Mouse (Mus musculus) retina, postnatal 7 days (tissue): ENCODE data around the gene Gm19345.
A peak's percentile ranks its signal among the peaks of the same experiment; 100 is the strongest.

Experiments
- DNase-seq: peaks from one replicate; pipeline ENCODE4 v3.0.0-alpha.2; 2012; ENCODE audit warnings: low read depth, low spot score

The Gm19345 gene

DNA sequence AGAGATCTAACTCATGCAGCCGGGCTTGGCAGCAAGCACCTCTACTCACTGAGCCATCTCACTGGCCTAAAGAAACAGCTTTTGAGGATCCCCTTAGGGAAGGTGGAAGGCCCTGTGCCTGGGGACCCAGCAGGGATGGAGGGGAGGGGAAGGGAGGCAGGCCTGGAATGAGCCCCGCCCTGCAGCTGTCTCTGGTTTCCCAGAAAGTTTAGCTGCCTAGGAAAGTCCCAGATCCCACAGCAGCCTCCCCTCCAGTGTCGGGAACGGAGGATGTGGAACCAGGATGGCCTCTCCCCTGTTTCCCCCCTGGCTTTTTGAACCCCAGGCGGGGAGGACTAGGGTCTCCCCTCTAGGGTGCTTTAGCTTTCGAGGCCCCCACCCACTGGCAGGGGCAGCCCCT, 25.0 kb upstream of the Gm19345 start:
- no peak for DNase-seq

DNA sequence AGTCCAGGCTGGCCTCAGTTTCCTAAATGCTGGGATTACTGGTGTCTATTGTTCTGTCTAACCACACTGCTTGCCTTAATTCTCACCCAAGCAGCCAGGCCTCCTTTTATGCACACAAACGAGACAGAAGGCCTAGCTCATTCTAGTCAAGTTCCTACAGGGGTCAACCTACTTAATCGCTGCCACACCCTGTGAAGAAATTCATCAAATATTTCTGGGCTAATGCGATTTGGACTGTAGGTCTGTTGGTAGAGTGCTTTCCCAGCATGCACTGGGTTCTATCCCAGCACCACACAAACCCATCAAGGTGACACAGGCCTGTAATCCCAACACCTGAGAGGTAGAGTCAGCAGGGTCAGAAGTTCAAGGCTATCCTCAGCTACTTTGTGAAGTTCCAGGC, 22.1 kb upstream of the Gm19345 start:
- DNase-seq = no peak

DNA sequence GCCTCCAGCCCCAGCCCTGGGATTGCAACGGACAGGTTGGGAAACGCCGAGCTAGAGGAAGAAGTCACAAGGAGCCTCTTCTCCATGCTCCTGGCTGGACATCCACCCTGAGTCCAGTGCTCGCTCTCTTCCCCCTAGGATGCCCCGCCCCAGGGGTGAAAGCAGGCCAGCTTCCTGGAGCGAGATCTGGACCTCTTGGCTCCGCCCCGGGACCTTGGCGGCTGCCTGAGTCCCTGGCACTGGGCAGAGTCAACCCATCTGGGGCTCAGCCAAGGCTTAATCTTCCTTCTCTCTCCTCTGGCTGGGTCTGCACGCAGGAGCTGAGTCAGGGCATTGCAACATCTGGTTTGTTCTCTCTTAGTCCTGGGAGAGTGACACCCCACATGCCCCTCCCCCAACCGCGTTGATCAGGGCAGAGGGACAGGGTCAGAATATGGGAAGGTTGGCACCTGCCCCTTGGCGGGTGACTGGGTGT, 21.1 kb upstream of the Gm19345 start:
- no peak for DNase-seq

DNA sequence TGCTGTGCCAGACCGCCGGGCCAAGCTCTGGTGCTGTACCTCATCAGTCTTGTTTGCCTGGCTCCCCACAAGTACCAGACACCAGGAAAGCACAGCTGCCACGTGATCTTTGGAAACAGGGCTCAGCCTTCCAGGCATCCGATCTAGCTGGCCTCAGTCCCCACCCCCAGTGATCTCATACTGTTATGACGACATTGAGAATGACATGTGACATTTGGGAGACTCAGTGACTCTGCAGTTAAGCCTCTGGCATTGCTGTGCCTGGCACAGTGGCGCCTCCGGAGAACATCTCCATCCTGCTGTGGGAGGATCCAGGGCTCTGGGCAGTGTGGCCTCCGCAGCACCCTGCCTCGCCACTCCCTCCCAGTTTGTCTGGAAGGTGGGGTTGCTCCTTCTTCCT, 20.0 kb upstream of the Gm19345 start:
- DNase-seq = no peak

DNA sequence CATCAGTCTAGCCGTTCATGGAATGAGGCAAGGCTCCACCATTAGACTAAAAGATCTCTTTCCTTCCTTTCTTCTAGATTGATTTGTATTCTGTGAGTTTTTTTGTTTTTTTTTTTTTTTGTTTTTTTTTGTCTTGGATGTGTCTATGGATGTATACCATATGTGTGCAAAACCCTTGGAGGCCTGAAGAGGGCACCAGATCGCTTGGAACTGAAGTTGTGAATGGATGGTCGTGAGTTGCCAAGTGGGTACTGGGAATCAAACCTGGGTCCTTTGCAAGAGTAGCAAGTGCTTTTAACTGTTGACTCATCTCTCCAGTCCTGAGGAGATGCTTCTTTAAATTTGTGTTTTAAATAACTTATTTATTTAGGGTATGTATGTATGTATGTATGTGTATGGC, 17.7 kb upstream of the Gm19345 start:
- no peak for DNase-seq

DNA sequence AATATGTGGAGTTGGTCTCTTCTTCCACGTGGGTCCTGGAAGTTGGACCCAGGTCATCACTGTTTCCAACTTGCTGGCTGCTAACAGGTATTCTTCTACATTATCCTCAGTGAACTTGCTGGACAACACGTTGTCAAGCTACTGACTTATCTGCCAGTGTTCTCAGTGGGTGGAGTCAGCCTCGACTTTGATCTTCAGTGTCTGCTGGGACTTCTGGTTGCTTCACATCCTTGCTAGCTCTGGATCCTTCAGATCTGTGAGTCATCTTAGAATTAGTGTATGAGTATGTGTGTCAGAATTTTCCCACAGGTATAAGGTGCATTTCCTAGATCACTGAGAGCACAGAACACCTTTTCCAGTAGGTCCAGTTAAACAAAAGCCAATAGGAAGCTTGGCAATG, 15.0 kb upstream of the Gm19345 start:
- DNase-seq = no peak

DNA sequence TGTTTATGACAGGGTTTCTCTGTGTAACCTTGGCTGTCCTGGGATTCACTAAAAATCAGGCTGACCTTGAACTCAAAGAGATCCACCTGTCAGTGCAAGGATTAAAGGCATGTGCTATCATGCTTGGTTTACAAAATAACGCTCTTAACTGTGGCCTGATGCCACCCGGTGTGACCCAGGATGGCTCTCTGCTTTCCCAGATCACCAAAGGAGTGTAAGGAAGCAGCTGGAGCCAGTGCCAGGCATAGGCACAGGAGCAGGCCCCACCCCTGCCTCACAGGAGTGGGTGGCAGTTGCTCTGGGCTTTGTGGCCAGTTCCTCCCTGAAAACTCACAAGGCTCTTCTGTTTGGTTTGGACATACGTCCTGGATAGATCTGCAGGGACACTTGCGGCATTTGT, 11.4 kb upstream of the Gm19345 start:
- DNase-seq = no peak

DNA sequence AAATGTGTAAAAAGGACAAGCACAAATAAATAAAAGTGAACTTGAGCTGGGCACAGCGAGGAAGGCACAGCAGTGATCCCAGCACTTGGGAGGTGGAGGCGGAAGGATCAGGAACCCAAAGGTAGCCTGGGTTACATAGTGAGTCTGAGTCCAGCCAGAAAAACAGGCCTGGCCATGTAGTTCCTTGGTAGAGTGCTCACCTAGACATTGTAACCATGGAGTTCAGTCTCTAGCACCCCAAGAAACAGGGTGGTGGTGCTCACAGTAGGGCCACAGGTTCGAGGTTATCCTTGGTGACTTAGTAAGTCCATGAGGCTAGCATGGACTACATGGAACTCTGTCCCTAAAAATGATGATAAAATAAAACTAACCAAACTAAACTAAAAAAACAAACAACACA, 10.9 kb upstream of the Gm19345 start:
- no peak for DNase-seq

DNA sequence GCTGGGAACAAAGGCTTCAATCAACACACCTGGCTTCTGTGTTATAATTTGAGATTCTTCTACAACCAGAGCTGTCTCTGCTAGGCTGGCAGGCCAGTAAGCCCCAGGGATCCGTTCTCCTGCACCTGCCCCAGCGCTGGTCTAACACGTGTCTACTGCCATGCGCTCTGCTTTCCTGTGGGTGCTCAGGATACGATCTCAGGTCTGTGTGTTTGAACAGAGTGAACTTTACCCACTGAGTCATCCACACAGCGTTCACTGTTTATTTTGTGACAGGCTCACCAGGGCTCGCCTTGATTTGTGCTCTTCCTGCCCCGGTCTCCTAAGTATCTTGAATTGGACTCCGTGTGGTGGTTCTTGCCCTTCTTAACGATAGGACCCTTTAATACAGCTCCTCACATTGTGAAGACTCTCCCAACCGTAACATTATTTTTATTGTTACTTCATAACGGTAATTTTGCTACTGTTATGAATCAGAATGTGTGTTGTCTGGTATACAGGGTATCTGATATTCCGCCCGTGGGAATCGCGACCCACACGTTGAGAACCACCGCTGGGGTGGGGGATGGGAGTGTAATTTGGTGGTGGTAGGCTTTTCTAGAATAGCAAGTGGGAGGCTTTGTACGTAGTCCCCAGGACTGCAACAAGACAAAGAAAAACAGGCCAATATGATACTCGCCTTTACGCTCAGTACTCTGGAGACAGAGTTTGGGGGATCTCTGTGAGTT, 10.0 kb upstream of the Gm19345 start:
- no peak for DNase-seq

DNA sequence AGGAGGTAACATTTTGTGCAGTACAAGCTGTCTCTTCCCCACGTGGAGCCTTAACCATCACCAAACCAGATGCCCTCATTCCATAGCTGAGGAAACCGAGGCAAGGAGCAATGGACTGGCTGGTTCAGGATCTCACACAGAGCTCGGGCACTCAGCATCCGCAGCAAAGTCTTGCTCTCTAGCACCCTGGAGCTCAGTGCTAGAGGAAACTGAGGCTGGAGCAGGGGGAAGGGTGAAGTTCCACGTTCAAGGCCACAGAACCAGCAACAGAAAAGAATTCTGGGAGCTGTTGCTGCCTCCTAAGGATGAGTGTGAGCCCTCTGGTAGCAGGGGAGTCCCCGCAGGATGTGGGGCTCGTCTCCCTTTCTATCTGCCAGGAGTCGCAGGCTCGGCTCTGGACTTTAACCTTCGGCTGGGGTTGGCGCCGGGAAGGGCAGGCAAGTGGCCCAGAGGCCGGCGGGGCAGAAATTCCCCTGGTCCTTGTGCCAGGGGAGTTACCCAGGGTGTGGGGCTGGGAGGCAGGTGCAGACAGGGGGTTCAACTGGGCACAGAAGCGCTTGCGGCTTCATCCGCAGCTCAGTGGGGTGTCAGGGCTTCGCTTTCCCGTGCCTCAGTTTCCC, 8.8 kb upstream of the Gm19345 start:
- DNase-seq = no peak

DNA sequence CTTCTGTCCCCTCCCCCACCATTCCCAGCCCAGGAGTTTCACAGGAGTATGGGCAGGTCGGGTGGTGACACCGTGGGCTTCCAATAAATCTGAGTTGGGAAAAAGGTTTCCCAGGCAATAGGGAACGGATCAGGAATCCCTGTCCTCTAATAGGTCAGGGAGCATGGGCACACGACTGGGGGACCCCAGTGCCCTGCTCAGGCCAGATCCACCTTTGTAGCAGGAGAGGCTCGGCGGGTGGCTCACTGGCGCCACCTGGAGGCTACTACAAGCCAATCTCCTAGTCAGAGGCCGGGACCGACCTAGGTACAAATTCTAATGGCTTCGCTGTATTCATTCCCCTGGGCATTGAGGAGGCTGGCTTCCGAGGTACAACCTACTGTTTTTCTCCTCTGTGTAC, 8.2 kb upstream of the Gm19345 start:
- peak; percentile 41 for DNase-seq

DNA sequence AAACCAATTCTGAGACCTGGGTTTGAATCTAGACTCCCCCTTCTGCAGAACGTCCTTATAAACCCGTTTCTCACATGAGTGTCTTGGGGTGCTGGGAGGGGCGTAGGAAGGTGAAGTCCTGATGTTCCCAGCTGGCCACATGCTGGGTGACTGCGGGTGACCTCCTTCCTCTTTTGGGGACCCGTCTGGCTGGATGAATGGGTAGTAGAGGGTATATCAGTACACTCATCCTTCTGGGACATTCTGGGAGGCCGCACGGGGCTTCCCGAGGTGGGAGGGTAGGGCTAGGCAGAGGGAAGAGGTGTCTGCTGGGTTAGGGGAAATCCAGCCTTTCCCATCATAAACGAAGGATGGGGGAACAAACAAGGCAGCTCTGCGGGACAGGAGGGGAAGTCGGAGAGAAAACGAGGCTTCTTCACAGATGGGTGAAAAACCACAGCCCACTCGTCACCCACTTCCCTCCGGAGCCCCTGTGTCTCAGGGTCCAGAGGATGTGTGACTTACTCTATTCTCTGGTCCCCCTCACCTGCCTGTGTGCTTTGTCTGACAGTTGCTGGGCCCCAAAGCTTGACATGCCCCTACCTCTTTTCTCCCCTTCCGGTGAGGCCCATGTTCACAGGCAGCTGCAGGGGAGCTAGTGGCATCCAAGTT, 7.2 kb upstream of the Gm19345 start:
- DNase-seq = no peak

DNA sequence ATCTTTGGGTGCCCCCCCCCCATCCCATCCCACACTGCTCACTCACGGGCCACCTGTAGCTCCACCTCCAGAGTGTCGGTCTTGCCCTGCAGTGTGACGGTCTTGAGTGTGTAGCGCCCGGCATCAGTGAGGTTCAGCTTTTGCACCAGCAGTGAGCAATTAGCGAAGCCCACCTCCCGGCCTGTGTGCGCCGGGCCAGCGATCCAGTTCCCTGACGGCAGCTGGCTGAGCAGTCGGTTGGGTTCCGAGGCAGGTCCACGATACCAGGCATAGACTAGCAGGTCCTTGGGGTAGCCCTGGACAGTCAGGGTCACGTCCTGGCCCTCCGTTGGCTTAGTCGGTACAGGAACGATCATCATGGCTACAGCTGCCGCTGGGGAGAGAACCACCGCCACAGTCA, 1.7 kb downstream of the Gm19345 start:
- DNase-seq = no peak

DNA sequence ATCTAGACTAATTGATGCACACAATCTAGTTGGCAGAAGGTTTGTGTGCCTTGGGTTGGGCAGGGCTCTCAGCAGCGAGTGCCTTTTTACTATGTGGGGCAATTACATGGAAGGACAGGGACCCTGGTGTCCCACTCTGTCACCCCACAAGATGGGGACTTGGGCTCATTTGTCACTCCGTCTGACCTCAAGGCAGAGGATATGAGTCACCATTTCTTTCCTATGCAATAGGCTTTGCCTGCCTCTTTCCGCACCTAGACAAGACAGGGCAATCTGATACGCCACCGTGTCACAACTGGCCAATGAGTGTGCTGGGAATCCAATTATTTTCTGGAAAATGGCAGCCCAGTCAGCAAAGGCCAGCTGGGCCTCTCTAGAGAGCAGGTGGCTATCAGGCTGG, 3.9 kb downstream of the Gm19345 start:
- no peak for DNase-seq

DNA sequence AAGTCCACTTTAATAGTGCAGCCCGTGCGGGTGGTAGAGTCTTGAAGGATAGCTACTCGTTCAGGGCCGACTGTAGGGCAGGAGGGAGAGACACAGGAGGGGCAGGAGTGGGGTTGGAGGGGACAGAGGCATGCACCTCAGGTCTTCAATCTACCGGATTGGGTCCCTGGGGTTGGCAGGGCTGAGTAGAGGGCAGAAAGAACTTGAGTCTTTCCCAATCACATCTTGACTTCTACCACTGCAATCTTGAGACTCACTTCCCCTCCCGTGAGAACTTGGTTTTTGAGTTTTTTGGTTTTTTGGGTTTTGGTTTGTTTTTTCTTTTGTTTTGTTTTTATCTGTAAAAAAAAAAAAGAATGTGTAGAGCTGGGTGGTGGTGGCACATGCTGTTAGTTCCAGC, 4.5 kb downstream of the Gm19345 start:
- DNase-seq = no peak

DNA sequence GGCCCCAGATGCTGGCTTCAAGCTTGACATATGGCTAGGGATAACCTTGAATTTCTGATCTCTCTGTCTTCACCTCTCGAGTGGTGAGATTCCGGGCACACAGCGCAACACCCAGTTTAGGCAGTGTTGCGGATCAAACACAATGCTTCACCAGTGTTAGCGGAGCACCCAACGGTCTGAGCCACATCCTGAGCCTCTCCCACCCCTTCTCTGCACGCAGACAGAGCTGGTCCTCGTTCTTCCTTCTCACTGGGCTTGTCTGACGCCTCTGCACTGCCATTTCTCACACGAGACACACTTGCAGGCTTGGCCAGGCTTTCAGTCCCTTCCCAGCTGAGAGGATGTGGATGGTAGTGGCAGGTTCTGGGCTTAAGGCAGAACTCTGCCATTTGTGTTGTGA, 7.9 kb downstream of the Gm19345 start:
- no peak for DNase-seq

DNA sequence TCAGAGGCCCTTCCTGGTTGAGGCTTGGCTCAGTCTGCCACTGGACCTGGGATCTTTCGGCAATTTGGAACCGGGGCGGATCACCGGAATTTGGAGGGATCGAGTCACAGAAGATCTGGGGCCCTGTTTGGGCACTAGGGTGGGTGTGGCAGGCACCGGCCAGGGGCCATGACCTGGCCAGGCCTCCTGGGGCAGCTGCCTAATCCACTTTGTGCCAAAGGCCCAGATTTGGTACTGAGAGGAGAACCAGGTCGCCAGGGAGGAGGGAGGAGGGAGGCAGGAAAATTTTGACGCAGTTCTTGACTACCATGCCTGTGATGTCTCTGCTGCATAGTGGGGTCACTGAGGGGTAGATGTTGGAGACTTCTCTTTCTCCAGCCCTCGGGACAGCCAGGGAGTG, 9.4 kb downstream of the Gm19345 start, which contains the start of gene Ceacam16:
Gene Ceacam16 (minus strand): TSS at position 101 of the 400 bp plus-strand sequence.
- DNase-seq = no peak

DNA sequence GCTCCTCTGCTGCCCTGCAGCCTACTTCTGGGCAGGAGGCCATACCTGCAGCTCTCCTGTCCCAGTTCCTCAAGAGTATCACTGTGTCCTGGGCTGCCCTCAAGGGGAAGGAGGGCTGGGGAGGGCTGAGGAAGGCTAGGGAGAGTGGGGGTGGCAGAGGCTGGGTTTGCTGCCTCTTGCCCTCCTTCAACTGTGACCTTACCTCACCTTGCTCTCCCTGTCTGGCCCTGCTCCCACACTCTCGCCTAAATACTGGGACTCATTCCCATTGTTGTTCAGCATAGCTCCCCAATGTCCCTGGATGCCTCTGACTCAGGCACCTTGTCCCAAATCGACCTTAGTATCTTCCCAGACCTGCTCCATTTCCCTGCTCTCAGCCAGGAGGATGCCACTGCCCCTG, 12.4 kb downstream of the Gm19345 start:
- DNase-seq = no peak

DNA sequence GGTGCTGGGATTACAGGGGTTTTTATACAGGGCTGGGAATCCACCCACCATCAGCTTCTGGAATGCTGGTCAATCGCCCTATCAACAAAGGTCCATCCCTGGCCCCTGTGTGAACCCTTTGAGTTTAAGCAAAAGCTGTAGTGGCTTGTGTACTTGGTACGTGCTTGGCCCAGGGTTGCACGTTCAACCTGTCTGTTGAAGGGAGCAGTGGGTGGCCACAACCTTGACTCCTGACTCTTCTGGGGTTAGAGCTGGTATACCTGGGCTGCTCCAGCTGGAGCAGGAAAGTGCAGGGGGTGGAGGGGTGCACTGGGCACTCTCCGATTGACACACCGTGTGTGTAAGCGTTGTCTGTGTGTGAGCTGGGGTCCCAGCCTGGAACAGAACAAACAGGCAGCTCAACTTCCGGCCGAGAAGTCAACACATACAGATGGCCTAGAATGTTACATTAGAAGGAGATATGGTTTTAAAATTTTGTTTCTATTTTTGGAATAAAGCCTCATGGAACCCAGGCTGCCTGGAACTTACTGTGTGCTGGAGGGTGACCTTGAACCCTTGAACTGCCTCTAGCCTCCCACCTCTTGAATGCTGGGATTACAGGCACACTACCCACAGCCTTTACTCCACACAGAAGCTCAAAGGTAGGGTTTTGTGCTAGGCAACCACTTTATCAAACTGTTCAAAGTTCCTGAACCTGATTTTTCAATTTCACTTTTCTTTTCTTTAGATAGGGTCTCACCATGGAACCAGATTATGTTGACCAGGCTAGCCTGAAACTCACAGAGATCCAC, 13.6 kb downstream of the Gm19345 start:
- no peak for DNase-seq

DNA sequence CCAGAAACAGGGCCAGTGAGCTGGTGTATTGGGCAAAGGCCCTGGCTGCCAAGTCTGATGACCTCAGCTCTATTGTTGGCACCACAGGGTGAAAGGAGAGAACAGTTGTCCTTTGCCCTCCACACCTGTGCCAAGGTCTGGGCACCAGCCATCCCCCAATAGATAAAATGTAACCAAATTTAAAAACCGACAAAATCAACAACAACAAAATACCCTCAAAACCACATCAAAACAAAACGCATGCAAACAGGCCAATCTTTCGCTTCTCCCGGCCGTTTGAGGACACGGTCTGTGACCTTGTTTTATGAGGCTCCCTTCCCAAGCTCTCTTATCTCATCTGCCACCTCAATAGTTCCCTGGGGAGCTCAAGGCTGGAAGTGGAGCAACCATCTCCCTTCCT, 14.7 kb downstream of the Gm19345 start:
- DNase-seq = no peak

DNA sequence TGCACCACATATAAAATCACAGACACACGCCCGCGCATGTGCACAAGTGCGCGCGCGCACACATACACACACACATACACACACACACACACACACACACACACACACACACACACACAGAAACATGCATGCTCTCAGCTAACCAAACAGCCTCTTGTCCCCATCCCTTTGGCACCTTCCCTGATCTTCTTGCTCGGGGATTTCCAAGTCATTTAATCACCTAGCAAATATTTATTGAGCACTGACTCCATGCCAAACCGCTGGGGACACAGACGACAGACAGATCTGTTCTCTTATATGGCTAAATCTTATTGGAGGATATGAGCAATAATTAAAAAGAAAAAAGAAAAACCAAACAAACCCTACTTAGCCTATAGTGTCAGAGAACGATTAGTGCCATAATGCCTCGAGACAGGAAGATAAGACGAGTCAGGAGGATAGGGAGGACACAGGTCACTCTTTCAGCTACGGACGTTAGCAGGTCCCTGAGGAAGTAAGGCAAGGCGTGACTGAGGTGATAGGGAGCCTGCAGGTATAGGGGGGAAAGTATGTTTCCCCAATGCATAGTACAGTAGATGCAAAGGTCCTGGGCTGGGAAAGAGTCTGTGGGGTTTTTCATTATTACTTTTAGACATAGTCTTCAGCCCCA, 16.1 kb downstream of the Gm19345 start:
- no peak for DNase-seq
